Mouse (Mus musculus) lung, adult 2 months (tissue): Measurements from ENCODE around the gene Gm6657. TPM values are rescaled to one million over a fixed set of nuclear protein-coding genes. Genes with fewer than 3 reads are reported as not detected.

Experiments
- DNase-seq: peaks from one replicate; pipeline ENCODE4 v3.0.0; 2022
- H3K4me1 ChIP-seq: fragments of 200-500 bp; 2 replicates; pipeline ENCODE4 v1.6.1; 2011; ENCODE audit warnings: low read length; ENCODE audit not compliant: control insufficient read depth, insufficient read depth
- H3K4me3 ChIP-seq: fragments of 200-500 bp; replicated peaks from 2 replicates; pipeline ENCODE3; 2011; ENCODE audit warnings: low read depth, mild to moderate bottlenecking, control low read depth, low read length; ENCODE audit errors: extremely low read depth
- CTCF ChIP-seq: fragments of 200-500 bp; IDR thresholded peaks from 2 replicates; pipeline ENCODE4 v1.5.1; 2011; ENCODE audit warnings: mild to moderate bottlenecking, low read length, control low read depth; ENCODE audit not compliant: insufficient read depth
- POLR2A ChIP-seq: fragments of 200-500 bp; IDR thresholded peaks from 2 replicates; pipeline ENCODE4 v1.6.1; 2011; ENCODE audit warnings: low read depth, mild to moderate bottlenecking, control low read depth, low read length, borderline replicate concordance; ENCODE audit errors: extremely low read depth
- WGBS: fragments of 180-500 bp; shearing (Covaris S2); methylation state at CpG from one replicate; pipeline ENCODE4 v1.1.7; 2018; 5-methylcytosine and 5-hydroxymethylcytosine counted together
- polyA plus RNA-seq: library from polyadenylated mRNA; depleted of rRNA; stranded (reverse); fragments of >200 nt; gene quantifications from 2 replicates; pipeline ENCODE4 v1.2.3, GENCODE M21; 2012; rRNA removed

Gene Gm6657
- polyA plus RNA-seq, 1 experiment, result not detected

GRCm38 (mm10) chr12:78209856-78210255 is 15.8 kb downstream of the Gm6657 start:
- 84% methylated on average over 2 of the region's 2 CpGs for WGBS
- no peak for DNase-seq
- Histone ChIP-seq H3K4me1 (peaks cover 6% of the 10 kb centered on the region), H3K4me3 (no peak overlapping the region)
- TF ChIP-seq CTCF (no peak), POLR2A (no peak)

GRCm38 (mm10) chr12:78215490-78215889 is 21.4 kb downstream of the Gm6657 start:
- Histone ChIP-seq H3K4me1 (peaks cover 4% of the 10 kb centered on the region), H3K4me3 (no peak overlapping the region)
- no peak for DNase-seq
- WGBS, result 60% methylated on average over 6 of the region's 6 CpGs
- no peak for TF ChIP-seq CTCF
- no peak for TF ChIP-seq POLR2A

- no peak for DNase-seq
- 15% methylated on average over 4 of the region's 4 CpGs for WGBS
- Histone ChIP-seq H3K4me3 (peak overlapping the region; percentile 54), H3K4me1 (peaks cover 4% of the 10 kb centered on the region)
- TF ChIP-seq POLR2A (no peak), CTCF (no peak)
Measured at GRCm38 (mm10) chr12:78219191-78219825, 25.3 kb downstream of the Gm6657 start.

DNA sequence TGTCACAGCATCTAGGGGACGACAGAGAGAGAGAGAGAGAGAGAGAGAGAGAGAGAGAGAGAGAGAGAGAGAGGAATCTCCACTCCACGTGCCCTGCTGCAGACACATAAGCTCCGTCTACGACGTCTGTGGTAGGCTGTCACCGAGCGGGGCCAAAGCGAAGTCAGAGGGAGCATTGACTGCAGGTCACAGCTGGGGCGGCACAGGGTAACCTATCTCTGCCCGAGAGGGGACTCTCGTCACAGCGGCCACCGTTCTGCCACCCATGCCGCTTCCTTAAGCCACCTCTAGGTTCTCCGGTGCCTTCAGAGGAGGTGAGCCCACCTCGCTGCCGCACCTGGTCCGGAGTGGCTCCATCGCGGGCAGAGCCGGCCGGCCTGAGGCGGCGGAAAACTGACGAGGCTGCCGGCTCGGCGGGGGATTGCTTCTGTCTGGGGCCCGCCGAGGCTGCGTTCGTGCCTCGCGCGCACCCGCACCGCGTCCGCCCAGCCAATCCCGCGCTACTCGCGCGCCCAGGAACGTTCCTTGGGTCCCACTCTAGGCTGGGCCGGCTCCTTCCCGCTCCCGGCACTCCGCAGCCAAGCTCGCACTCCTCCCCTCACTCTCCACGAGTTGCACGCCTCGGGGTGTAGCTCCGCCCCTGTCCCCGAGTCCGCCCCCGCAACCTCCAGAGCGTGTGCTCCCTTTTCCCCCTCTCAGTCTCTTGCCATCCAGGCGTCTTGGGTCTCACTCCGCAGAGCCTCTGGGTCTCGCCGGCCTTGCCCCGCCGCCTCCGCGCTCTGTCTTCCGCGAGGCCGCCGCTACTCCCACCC is 31.9 kb downstream of the Gm6657 start, which contains the start of gene Gphn:
Gene Gphn (plus strand): TSS at position 673 of the 812 bp plus-strand sequence.
- no peaks in the 10 kb centered on the region; the same call in 1 of the 2 replicates for H3K4me1 ChIP-seq
- DNase-seq, result peak; percentile 89
- WGBS, result under 1% methylated on average over 70 of the region's 70 CpGs
- TF ChIP-seq POLR2A (peak; percentile 57; the same call in 1 of the 2 replicates), CTCF (no peak)
- H3K4me3 ChIP-seq, result peak within 1 kb of the TSS; percentile 75

GRCm38 (mm10) chr12:78226519-78226875 is 32.5 kb downstream of the Gm6657 start:
- Histone ChIP-seq H3K4me1 (no peaks in the 10 kb centered on the region; the same call in 1 of the 2 replicates), H3K4me3 (peak overlapping the region; percentile 75)
- TF ChIP-seq POLR2A, result peak; percentile 24; the same call in 1 of the 2 replicates
- no peak for TF ChIP-seq CTCF
- DNase-seq, result no peak
- WGBS, result under 1% methylated on average over 48 of the region's 48 CpGs

DNA sequence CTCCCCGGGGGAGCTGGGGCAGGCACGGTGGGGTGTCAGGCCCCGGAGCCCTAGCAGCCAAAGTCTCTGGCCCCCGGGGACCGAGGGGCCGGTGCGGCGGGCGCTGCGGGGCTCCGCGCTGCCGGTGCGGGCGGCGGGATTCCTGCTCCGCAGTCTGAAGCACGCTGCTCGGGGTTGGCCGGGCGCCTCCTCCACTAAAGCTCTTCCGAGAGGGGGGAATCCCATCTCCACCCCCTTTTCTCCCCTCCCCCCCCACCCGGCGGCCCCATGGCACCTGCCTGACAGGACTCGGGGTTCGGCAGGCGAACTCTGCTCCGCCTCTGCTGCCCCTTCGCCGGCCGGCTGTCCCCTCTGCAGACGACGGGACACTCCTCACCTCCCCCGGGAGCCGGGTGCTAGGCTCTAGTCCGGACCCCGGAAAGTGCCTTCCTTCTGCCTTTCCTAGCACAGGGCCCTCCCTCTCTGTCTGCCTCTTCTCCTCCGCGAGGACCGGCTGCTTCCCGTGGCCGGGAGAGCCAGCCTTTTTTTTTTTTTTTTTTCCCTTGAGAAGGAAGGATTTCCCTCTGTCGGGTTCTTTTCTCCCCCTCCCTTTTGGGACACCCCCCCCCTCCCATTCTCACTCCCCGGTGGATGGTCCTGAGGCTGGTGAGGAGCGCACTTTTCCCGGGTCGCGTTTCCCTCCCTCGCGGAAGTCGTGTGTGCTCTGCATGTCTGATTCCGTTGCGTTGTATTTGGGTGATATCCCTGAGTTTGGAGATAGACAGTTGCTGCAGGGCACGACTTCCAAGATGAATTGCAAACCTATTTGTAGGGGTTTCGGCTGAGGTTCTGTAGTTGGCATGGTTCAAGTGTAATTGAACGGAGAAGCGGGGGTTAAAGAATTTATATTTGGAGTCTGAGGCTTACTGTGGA is 33.2 kb downstream of the Gm6657 start:
- WGBS, result 1% methylated on average over 57 of the region's 57 CpGs
- TF ChIP-seq CTCF (no peak), POLR2A (no peak)
- Histone ChIP-seq H3K4me3 (peak overlapping the region; percentile 75), H3K4me1 (no peaks in the 10 kb centered on the region; the same call in 1 of the 2 replicates)
- DNase-seq, result peak; percentile 64

GRCm38 (mm10) chr12:78228139-78228538 is 34.1 kb downstream of the Gm6657 start:
- TF ChIP-seq POLR2A, result no peak
- no peak for TF ChIP-seq CTCF
- no peak overlapping the region for H3K4me3 ChIP-seq
- DNase-seq, result no peak
- H3K4me1 ChIP-seq, result no peaks in the 10 kb centered on the region; the same call in 1 of the 2 replicates
- 50% methylated on average over 4 of the region's 4 CpGs for WGBS

DNA sequence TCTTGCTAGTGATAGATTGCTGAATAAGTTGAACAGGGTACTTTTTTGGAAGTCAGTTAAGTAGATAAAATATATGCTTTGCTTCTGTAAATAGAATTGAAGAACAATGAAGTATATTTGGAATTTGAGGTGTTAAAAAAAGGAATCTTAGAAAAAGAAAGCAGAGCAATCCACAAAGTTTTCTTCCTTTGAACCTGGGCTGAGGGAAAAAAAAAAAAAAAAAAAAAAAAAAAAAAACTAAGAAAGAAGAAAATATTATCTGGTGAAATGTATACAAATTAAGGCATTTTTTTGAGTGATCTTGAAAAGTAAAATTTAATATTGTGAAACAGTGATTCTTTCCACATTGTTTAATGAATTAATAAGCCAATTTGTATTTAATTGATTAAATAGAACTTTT is 38.5 kb downstream of the Gm6657 start:
- TF ChIP-seq CTCF (no peak), POLR2A (no peak)
- Histone ChIP-seq H3K4me1 (no peaks in the 10 kb centered on the region), H3K4me3 (no peak overlapping the region)
- DNase-seq, result no peak

DNA sequence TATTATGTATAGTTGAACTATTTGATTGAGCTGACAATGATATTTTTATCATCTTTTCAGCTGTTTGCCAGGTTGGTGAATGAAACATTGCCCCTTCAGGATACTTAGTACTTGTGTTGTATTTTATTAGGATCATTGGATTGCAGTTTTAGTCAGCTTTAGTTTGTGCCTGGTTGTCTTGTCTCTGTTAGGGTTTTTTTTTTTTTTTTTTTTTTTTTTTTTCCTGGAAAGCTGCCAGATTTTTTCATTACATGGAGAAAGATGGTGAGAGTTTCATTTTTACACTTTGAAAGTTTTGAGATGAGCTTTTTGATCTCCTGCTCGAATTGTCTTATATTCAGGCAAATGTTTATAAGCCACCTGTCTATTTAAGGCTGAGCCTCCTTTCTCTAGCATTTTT is 54.3 kb downstream of the Gm6657 start:
- WGBS, result 17% methylated on average over 1 of the region's 1 CpGs
- no peak for DNase-seq
- TF ChIP-seq POLR2A, result no peak
- TF ChIP-seq CTCF, result no peak
- Histone ChIP-seq H3K4me3 (no peak overlapping the region), H3K4me1 (peaks cover 2% of the 10 kb centered on the region)

GRCm38 (mm10) chr12:78249151-78249550 is 55.1 kb downstream of the Gm6657 start:
- DNase-seq, result no peak
- no peak overlapping the region for H3K4me3 ChIP-seq
- peaks cover 2% of the 10 kb centered on the region for H3K4me1 ChIP-seq
- no peak for TF ChIP-seq POLR2A
- TF ChIP-seq CTCF, result no peak

Other genes with a start within 250 kb of the Gm6657 start
- 9.8 and 12.7 TPM in 2 replicates for gene Gphn, start 32.1 kb downstream of the Gm6657 start, polyA plus RNA-seq